Mouse (Mus musculus) lung, postnatal 0 days (tissue): ENCODE results near the gene Slc12a3.

Experiments used
- CTCF ChIP-seq: IDR thresholded peaks from 2 replicates; pipeline ENCODE4 v1.5.1; 2016; ENCODE audit warnings: antibody characterized with exemption, mild to moderate bottlenecking
- EP300 ChIP-seq: IDR thresholded peaks from 2 replicates; pipeline ENCODE4 v1.6.1; 2016; ENCODE audit warnings: antibody characterized with exemption, mild to moderate bottlenecking, control low read depth

- TF ChIP-seq EP300 (no peak), CTCF (no peak)
Measured at GRCm38 (mm10) chr8:94376176-94376575, 47.2 kb downstream of the Slc12a3 start.
